Mouse (Mus musculus) forebrain, embryonic 10.5 days (tissue): ENCODE data around the gene Srp68. TPM values are rescaled to one million over a fixed set of nuclear protein-coding genes. Genes with fewer than 3 reads are reported as not detected.

Experiments used
- DNase-seq: peaks from one replicate; pipeline ENCODE4 v3.0.0-alpha.2; 2017; ENCODE audit warnings: low spot score; ENCODE audit errors: extremely low spot score
- H3K27ac ChIP-seq: fragments of 300-500 bp; sonication (generic); 2 replicates; pipeline ENCODE4 v1.5.1; 2016; ENCODE audit warnings: mild to moderate bottlenecking
- H3K27me3 ChIP-seq: fragments of 300-500 bp; sonication (generic); 2 replicates; pipeline ENCODE4 v1.6.1; 2016; ENCODE audit warnings: mild to moderate bottlenecking; ENCODE audit not compliant: poor library complexity, severe bottlenecking
- H3K36me3 ChIP-seq: fragments of 300-500 bp; sonication (generic); replicated peaks from 2 replicates; pipeline ENCODE4 v1.6.1; 2016; ENCODE audit warnings: mild to moderate bottlenecking, moderate library complexity
- H3K4me1 ChIP-seq: fragments of 300-500 bp; sonication (generic); 2 replicates; pipeline ENCODE4 v1.6.1; 2016
- H3K4me3 ChIP-seq: fragments of 300-500 bp; sonication (generic); 2 replicates; pipeline ENCODE4 v1.5.1; 2016; ENCODE audit warnings: mild to moderate bottlenecking, moderate library complexity
- H3K9me3 ChIP-seq: fragments of 300-500 bp; sonication (generic); 2 replicates; pipeline ENCODE4 v1.6.1; 2016; ENCODE audit warnings: mild to moderate bottlenecking, moderate library complexity
- WGBS: fragments of 180-500 bp; shearing (Covaris S2); methylation state at CpG from one replicate; pipeline ENCODE4 v1.1.7; 2016; 5-methylcytosine and 5-hydroxymethylcytosine counted together
- polyA plus RNA-seq: library from polyadenylated mRNA; unstranded; fragments of >200 nt; fragmentation: Nextera tagmentation; extraction: Ambion mirVana; gene quantifications from 2 replicates; pipeline ENCODE4 v1.2.1, GENCODE M21; 2016

Gene Srp68
- polyA plus RNA-seq, 1 experiment from 2014 or later, result 99.3 TPM

DNA sequence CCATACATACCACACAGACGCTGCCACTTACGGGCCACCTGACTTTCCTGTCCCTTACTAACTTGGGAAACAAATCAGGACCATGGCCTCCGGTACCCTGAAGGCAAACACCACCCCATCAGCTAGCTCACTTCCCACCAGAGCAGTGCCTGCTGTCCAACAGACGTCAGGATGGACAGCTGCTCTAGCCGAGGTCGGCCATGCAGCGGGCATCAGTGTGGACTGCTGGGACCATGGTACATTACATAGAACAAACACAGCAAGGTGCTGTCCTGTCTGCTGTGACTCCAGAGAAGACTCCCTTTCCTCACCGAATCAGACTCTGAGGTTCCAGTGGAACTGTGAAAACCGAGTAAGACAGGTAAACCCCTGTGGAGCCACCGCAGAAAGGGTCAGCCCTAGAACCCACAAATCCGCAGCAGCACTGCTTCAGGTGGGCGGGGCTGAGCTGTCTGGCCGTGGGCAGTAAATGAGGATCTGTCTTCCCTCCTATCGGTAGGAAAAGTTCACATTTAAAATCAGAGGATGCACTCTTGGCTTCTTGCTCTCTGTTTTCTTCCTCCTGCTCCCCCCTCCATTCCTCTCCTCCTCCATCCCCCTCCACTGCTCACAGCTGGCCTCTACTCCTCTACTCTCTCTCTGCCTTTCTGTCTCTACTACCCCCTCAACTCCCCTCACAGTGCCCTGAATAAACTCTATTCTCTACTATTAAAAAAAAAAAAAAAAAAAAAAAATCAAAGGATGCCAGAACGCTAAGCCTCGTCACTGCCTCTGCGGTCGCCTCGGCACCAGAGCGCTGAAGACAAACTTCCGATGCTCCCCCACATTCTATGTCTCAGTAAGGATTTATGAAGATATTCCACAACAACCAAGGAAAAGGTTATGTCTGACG, 18.7 kb downstream of the Srp68 start:
- H3K27me3 ChIP-seq, result no peaks in the 10 kb centered on the region
- WGBS, result 89% methylated on average over 22 of the region's 22 CpGs
- peaks cover 100% of the 10 kb centered on the region for H3K36me3 ChIP-seq
- H3K27ac ChIP-seq, result no peak overlapping the region
- DNase-seq, result no peak
- no peaks in the 10 kb centered on the region for H3K9me3 ChIP-seq
- no peak overlapping the region for H3K4me3 ChIP-seq
- H3K4me1 ChIP-seq, result no peaks in the 10 kb centered on the region

DNA sequence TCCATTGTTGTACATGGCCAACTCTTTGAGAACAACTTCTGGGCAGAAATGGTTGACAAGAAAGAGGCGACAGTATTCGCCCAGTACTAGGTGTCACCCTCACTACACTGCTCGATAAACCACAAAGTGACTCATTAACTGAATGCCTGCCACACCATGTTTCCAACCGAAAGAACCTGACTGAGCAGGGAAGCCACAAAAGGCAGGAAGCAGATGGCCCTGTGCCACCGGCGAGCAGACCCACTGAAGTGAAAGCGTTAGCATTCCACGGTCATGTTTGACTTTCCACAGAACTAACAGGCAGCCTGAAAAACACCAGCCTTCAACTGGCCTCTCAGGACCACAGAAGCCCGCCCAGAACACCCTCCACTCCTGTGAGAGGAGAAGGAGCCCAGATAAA, 19.4 kb downstream of the Srp68 start:
- Histone ChIP-seq H3K9me3 (no peaks in the 10 kb centered on the region), H3K36me3 (peaks cover 100% of the 10 kb centered on the region), H3K27ac (no peak overlapping the region), H3K4me1 (no peaks in the 10 kb centered on the region), H3K4me3 (no peak overlapping the region), H3K27me3 (no peaks in the 10 kb centered on the region)
- 92% methylated on average over 9 of the region's 9 CpGs for WGBS
- no peak for DNase-seq

DNA sequence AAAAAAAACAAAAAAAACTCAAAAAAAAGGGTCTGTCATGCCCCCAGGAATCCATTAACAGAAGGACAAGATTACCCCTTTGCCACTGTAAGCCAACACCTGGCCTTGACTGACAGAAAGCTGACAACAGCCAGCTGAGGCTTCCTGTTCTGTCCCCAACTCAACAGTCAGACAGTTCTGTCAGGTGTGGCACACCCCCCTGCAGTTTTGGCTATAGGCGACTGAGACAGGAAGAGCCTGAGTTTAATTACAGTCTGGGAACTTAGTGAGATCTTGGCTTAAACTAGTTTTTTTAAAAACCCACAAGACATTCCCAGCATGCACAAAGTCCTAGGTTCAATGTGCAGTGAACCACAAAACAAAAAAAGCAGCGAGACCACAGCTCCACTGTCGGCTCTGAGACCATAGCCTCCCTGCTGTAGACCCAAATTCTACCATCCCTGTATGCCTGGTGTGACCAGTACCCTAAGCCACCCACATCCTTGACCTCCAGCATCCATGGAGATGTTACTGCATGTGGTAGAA, 20.9 kb downstream of the Srp68 start:
- Histone ChIP-seq H3K4me1 (no peaks in the 10 kb centered on the region), H3K36me3 (peaks cover 100% of the 10 kb centered on the region), H3K27me3 (no peaks in the 10 kb centered on the region), H3K27ac (no peak overlapping the region), H3K9me3 (no peaks in the 10 kb centered on the region), H3K4me3 (no peak overlapping the region)
- 91% methylated on average over 3 of the region's 3 CpGs for WGBS
- DNase-seq, result no peak

DNA sequence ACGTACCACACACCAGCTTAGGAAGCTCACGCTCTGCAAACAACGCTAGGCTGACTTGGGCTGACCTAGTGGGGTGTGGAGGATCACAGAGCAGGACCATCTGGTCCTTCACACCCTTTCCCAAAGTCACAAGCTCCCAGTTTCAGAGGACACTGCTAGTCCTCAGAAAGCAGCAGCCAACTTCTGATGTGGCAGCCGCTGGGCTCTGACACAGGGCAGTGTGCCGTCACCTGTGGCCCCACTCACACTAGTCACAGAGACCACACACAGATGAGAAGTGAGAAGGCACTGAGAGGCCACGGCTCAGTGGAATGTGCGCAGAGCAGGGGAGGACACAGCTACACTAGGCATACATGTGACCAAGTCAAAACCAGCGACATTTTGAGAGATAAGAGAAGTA, 23.1 kb downstream of the Srp68 start:
- 93% methylated on average over 8 of the region's 8 CpGs for WGBS
- no peaks in the 10 kb centered on the region for H3K27me3 ChIP-seq
- 0 out of 2 replicates have a peak, but pooled peaks cover 4% of the 10 kb centered on the region for H3K4me1 ChIP-seq
- no peaks in the 10 kb centered on the region for H3K9me3 ChIP-seq
- no peak overlapping the region for H3K27ac ChIP-seq
- H3K4me3 ChIP-seq, result no peak overlapping the region
- peaks cover 100% of the 10 kb centered on the region for H3K36me3 ChIP-seq
- DNase-seq, result no peak

DNA sequence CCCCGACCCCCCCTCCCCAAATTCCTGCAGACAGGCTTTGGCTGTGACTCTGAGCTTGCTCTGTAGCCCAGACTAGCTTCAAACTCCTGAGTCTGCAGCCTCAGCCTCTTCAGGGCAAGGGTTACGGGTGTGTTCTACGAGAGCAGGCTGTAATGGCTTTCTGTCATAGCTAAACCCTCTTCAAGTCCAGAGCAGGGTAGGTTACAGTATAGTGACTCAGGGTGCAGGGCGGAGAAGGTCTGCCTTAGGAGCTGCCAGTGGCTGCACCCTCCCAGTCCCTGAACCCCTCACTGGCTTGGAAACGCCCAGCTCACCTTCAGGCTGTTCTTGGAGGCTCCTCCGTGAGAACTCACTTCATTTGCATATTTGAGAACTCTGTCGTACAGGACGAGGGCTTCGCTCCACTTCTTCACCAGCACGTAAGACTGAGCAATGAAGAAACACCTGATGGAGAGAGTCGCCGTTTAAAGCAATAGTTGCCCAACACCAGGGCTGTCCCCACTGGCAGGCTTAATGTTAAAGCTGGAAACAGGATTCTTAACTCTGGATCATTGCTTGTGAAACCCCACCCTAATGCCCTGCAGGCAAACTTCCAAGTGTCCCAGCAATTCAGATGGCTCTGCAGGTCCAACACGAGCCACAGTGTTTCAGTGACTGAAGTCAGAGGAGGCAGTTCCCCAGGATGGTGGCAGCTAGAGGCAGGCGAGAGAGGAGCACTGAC, 26.4 kb downstream of the Srp68 start:
- Histone ChIP-seq H3K4me3 (no peak overlapping the region), H3K27ac (no peak overlapping the region), H3K9me3 (no peaks in the 10 kb centered on the region), H3K4me1 (peaks cover 10% of the 10 kb centered on the region), H3K27me3 (no peaks in the 10 kb centered on the region), H3K36me3 (peaks cover 100% of the 10 kb centered on the region)
- DNase-seq, result no peak
- 89% methylated on average over 14 of the region's 14 CpGs for WGBS

DNA sequence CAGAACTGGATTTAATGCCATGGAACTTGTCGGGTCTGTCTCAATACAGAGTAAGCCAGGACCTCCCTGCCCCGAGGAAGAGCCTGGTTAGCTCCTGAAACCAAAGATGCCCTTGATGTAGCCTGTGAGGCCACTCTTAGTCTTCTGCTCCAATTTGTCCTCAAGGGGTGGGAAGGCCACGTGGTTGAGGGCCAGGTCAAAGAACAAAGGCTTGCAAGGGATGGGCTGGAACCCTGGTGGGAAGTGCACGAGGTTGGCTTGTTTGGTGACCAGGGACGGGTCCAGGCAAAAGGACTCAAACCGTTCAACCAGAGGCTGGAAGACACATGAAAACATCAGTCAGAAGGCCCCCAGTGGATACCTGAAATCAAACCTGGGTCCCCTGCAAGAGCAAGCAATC, 28.4 kb downstream of the Srp68 start:
- Histone ChIP-seq H3K4me3 (no peak overlapping the region), H3K27me3 (no peaks in the 10 kb centered on the region), H3K9me3 (no peaks in the 10 kb centered on the region), H3K4me1 (peaks cover 27% of the 10 kb centered on the region), H3K36me3 (peaks cover 86% of the 10 kb centered on the region), H3K27ac (no peak overlapping the region)
- 79% methylated on average over 6 of the region's 6 CpGs for WGBS
- DNase-seq, result no peak

DNA sequence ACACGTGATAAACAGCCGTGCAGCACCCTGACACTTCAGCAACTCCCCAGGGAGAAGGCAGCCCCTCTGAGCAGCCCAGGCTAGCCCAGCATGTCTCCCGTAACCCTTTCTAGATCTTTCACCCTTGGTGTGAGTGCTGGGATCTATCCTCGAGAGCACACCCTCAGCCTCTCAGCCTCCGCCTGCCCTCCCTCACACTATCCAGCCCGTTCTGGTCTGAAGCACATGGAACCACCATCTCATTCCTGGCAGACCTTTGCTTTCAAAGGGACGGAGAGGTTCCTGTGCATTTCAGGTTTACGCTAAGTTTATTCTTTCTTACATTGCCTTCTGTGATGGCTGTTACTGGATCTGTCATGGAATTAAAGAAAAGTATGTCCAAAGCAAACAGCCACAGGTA, 29.4 kb downstream of the Srp68 start:
- DNase-seq, result no peak
- WGBS, result 91% methylated on average over 8 of the region's 8 CpGs
- Histone ChIP-seq H3K4me3 (no peak overlapping the region), H3K4me1 (peaks cover 32% of the 10 kb centered on the region), H3K9me3 (no peaks in the 10 kb centered on the region), H3K27ac (no peak overlapping the region), H3K36me3 (peaks cover 75% of the 10 kb centered on the region), H3K27me3 (peaks cover 2% of the 10 kb centered on the region; the same call in 1 of the 2 replicates)

DNA sequence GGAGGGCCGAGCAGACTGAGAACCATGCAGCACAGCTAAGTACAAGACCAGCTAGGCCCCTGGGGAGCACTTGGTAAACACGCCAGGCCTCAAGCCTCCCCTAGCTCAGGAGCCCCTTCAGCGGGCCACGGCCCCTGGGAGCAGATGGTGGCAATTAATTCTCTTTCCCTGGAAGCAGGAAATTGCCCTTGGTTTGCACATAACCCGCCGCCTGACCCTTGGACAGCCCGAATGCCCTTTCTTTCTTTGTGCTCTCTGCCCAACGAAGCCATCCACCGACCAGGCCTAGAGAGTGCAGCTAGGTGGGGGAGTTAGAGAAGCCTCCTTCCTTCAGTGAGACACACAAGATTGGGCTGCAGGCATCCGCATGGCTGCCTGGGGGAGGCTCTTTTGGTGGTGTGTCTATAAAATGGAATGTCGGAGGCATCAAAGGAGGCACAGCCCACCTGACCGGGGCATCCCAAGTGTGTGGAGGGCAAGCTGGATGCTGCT, 32.2 kb downstream of the Srp68 start:
- Histone ChIP-seq H3K27me3 (peaks cover 29% of the 10 kb centered on the region), H3K36me3 (peaks cover 47% of the 10 kb centered on the region), H3K9me3 (no peaks in the 10 kb centered on the region), H3K4me3 (no peak overlapping the region), H3K27ac (peak overlapping the region; percentile 80), H3K4me1 (peaks cover 40% of the 10 kb centered on the region)
- 58% methylated on average over 12 of the region's 12 CpGs for WGBS
- peak; percentile 38 for DNase-seq

DNA sequence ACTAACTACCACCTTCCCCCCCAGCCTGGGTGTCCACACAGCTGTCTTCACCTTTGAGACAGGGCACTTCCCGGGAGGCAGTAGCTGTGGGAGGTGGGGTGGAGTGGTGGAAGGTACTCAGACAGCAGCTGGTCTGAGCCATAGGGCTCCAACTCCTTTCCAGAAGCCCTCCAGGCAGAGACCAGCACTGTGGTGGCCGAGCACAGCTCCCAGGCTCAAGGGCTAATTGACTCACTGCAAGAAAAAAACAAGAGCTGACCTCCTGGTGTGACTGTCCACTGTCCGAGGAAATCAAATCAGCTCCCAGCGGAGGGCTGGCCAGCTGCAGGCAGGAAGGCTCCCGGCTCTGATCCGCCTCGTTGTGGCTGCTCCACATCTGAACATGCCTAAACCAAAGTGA, 34.2 kb downstream of the Srp68 start:
- H3K4me1 ChIP-seq, result peaks cover 40% of the 10 kb centered on the region
- peak overlapping the region; percentile 54; the same call in 1 of the 2 replicates for H3K27ac ChIP-seq
- DNase-seq, result peak; percentile 41
- H3K9me3 ChIP-seq, result no peaks in the 10 kb centered on the region
- H3K36me3 ChIP-seq, result peaks cover 27% of the 10 kb centered on the region
- H3K27me3 ChIP-seq, result peaks cover 47% of the 10 kb centered on the region
- H3K4me3 ChIP-seq, result no peak overlapping the region
- WGBS, result 12% methylated on average over 7 of the region's 7 CpGs

DNA sequence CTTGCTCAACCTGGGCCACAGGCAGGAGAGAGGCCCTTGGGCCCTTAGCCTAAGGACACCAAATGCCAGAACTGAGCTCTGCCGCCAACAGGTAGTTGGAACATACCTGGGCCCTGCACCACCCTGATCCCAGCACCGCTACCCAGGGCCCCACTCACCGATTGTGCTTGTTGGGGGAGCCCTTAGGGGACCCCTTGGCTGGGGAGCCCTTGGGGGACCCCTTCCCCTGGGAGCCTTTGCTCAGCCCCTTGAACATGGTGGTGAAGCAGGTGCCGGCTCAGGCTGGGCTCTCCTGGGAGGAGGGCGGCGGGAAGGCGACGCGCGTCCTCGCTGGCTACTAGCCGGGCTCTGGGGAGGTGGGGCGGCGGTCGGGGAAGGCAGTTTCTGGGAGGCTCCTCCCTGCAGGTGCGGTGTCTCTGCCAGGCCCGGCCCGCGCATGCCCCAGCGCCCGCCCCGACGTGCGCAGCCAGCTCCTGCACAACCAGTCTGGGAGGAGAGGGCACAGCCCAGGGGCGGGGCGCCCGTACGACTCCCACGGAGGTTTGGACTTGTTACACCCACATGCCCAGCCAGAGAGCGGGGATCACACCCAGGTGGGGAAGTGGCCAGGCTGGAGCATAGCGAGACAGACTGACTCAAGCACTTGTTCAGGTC, 36.1 kb downstream of the Srp68 start, which contains the start of gene Evpl:
Gene Evpl (minus strand): TSS at position 336 of the 654 bp plus-strand sequence.
- peaks cover 8% of the 10 kb centered on the region for H3K36me3 ChIP-seq
- peak within 1 kb of the TSS; percentile 32 for H3K4me3 ChIP-seq
- peaks cover 67% of the 10 kb centered on the region for H3K27me3 ChIP-seq
- DNase-seq, result no peak
- H3K9me3 ChIP-seq, result no peaks in the 10 kb centered on the region
- 13% methylated on average over 31 of the region's 31 CpGs for WGBS
- H3K4me1 ChIP-seq, result peaks cover 47% of the 10 kb centered on the region
- H3K27ac ChIP-seq, result peak within 1 kb of the TSS; percentile 26; the same call in 1 of the 2 replicates

DNA sequence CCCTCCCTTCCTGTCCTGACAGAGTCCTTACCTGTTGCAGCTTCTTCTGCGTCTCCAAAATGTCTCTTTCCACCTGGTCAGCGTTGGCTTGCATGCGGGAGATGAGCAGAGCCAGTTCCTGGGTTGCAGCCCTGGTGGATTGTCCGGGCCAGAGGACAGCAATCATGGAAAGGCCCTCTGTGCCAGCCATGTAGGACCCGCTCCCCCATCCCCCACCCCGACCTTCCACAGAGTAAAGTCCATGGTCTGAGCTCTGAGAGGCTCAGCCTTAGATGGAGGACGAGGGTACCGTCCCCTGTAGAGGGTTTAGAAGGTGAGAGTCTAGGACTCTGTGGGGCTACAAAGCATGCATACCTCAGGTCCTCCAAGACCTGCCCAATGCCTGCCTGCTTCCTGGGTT, 39.1 kb downstream of the Srp68 start:
- H3K27me3 ChIP-seq, result peaks cover 83% of the 10 kb centered on the region

DNA sequence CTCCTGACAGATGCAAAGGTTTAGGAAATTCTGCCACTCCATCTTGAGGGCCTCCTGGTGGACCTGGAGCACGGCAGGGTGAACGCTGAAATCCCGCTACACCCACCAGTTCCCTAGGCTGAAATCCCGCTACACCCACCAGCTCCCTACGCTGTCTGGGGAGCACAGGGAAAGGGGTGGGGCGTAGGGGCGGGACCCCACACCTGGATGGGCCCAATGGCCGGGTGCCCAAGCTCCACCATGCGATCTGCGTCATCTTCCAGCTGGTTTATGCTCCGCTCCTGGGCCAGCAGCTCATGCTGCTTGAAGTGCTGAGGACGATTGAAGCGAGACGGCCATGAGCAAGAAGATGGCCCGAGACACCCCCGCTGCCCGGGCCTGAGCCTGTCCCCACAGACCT, 41.6 kb downstream of the Srp68 start:
- peak overlapping the region; percentile 28 for H3K4me3 ChIP-seq
- peaks cover 72% of the 10 kb centered on the region for H3K27me3 ChIP-seq
- peaks cover 34% of the 10 kb centered on the region for H3K4me1 ChIP-seq
- DNase-seq, result no peak
- no peaks in the 10 kb centered on the region for H3K9me3 ChIP-seq
- WGBS, result 22% methylated on average over 17 of the region's 17 CpGs
- H3K27ac ChIP-seq, result peak overlapping the region; percentile 63; the same call in 1 of the 2 replicates
- H3K36me3 ChIP-seq, result no peaks in the 10 kb centered on the region

More for the DNA sequence above, 39.1 kb downstream of the Srp68 start:
- 88% methylated on average over 8 of the region's 8 CpGs for WGBS
- H3K9me3 ChIP-seq, result no peaks in the 10 kb centered on the region
- H3K27ac ChIP-seq, result no peak overlapping the region
- no peak for DNase-seq
- H3K36me3 ChIP-seq, result no peaks in the 10 kb centered on the region
- H3K4me3 ChIP-seq, result no peak overlapping the region
- H3K4me1 ChIP-seq, result peaks cover 37% of the 10 kb centered on the region
